ENCODE assay signal across 8 mouse cellular contexts in genomic region chr17:34398711-34399393, GRCm38 (mm10). TPM values are rescaled to one million over a fixed set of nuclear protein-coding genes. Genes with fewer than 3 reads are reported as not detected.
DNase-seq lines count a peak whose midpoint lies in the region; ATAC-seq and TF ChIP-seq lines count a peak whose summit lies in the region.

Gene BC051142, plus strand, starts transcription at chr17:34398820.

- no peak for TF ChIP-seq CTCF in ES-Bruce4 (IDR thresholded peaks at IDR 0.05; ENCODE audit: low read depth, low read length)
- no peak for TF ChIP-seq CTCF in thymus, adult 2 months (IDR thresholded peaks at IDR 0.05; ENCODE audit: borderline replicate concordance, control insufficient read depth, extremely low read depth, insufficient read depth, low read length, poor library complexity)

- H3K9me3 ChIP-seq in ES-Bruce4 (replicated peaks; ENCODE audit: control insufficient read depth, insufficient read depth, low read length, poor library complexity, severe bottlenecking) = 0 out of 2 replicates have a peak, but pooled peaks cover under 1% of the 10 kb centered on the region
- H3K9me3 ChIP-seq in hindbrain, embryonic 10.5 days = no peaks in the 10 kb centered on the region
- no peaks in the 10 kb centered on the region for H3K9me3 ChIP-seq in lung, embryonic 15.5 days

- H3K27ac ChIP-seq in ES-Bruce4 (ENCODE audit: insufficient read depth, low read length) = no peak within 1 kb of the TSS
- H3K27ac ChIP-seq in hindbrain, embryonic 10.5 days = peak within 1 kb of the TSS; percentile 97
- H3K27ac ChIP-seq in lung, embryonic 15.5 days = peak within 1 kb of the TSS; percentile 41; the same call in 1 of the 2 replicates
- H3K27ac ChIP-seq in thymus, adult 2 months (ENCODE audit: control insufficient read depth, insufficient read depth, low read length) = peak within 1 kb of the TSS; percentile 3; the same call in 1 of the 2 replicates

- H3K9ac ChIP-seq in ES-Bruce4 (ENCODE audit: low read depth, poor library complexity, severe bottlenecking) = peak within 1 kb of the TSS; percentile 61
- H3K9ac ChIP-seq in lung, embryonic 15.5 days = peak within 1 kb of the TSS; percentile 51

- peak within 1 kb of the TSS; percentile 89 for H3K4me2 ChIP-seq in lung, embryonic 15.5 days

- TF ChIP-seq POLR2A in ES-Bruce4 (IDR thresholded peaks at IDR 0.05; ENCODE audit: insufficient read depth, low read length) = no peak
- no peak for TF ChIP-seq POLR2A in thymus, adult 2 months (IDR thresholded peaks at IDR 0.05; ENCODE audit: control insufficient read depth, extremely low read depth, insufficient read depth, low read length, poor library complexity)

- ATAC-seq in frontal cortex, adult (ENCODE audit: low TSS enrichment) = peak; percentile 100
- ATAC-seq in lung, embryonic 15.5 days (ENCODE audit: borderline replicate concordance, extremely low read depth, low FRiP score, low TSS enrichment) = peak; percentile 95

- no peaks in the 10 kb centered on the region for H3K27me3 ChIP-seq in ES-Bruce4 (ENCODE audit: control insufficient read depth, insufficient read depth, low read length, poor library complexity, severe bottlenecking)
- no peaks in the 10 kb centered on the region for H3K27me3 ChIP-seq in hindbrain, embryonic 10.5 days (ENCODE audit: insufficient read depth, poor library complexity, severe bottlenecking)
- H3K27me3 ChIP-seq in lung, embryonic 15.5 days = peaks cover 6% of the 10 kb centered on the region; the same call in 1 of the 2 replicates
- no peaks in the 10 kb centered on the region for H3K27me3 ChIP-seq in thymus, adult 2 months (ENCODE audit: control insufficient read depth, insufficient read depth, low read length)

- no peaks in the 10 kb centered on the region for H3K36me3 ChIP-seq in ES-Bruce4 (ENCODE audit: control insufficient read depth, insufficient read depth, low read length, poor library complexity, severe bottlenecking)
- no peaks in the 10 kb centered on the region for H3K36me3 ChIP-seq in hindbrain, embryonic 10.5 days
- no peaks in the 10 kb centered on the region for H3K36me3 ChIP-seq in lung, embryonic 15.5 days
- no peaks in the 10 kb centered on the region for H3K36me3 ChIP-seq in thymus, adult 2 months (ENCODE audit: control insufficient read depth, insufficient read depth, low read length)

- DNase-seq in cerebellum, adult 18-20 months = peak; percentile 87 to 93
- DNase-seq in hindbrain, embryonic 10.5 days (ENCODE audit: low spot score) = peak; percentile 86
- peak; percentile 88 for DNase-seq in layer of hippocampus, adult 9-10 months (ENCODE audit: low spot score)
- peak; percentile 64 for DNase-seq in ovary, adult 18-20 months (ENCODE audit: low spot score)
- peak; percentile 79 for DNase-seq in thymus, adult 2 months

- no peaks in the 10 kb centered on the region for H3K4me1 ChIP-seq in ES-Bruce4 (ENCODE audit: control insufficient read depth, insufficient read depth, low read length)
- peaks cover 15% of the 10 kb centered on the region for H3K4me1 ChIP-seq in hindbrain, embryonic 10.5 days (replicated peaks)
- no peaks in the 10 kb centered on the region for H3K4me1 ChIP-seq in lung, embryonic 15.5 days
- peaks cover 2% of the 10 kb centered on the region; the same call in 1 of the 2 replicates for H3K4me1 ChIP-seq in thymus, adult 2 months (replicated peaks; ENCODE audit: control insufficient read depth, insufficient read depth, low read length)

- 7% methylated on average over 34 of the region's 34 CpGs for WGBS in hindbrain, embryonic 10.5 days
- WGBS in lung, embryonic 15.5 days = 7% methylated on average over 34 of the region's 34 CpGs
- 4% methylated on average over 34 of the region's 34 CpGs for WGBS in thymus, adult 2 months

- no peak for TF ChIP-seq EP300 in ES-Bruce4 (IDR thresholded peaks at IDR 0.05; ENCODE audit: insufficient read depth, low read depth, low read length)

- peak within 1 kb of the TSS; percentile 75 for H3K4me3 ChIP-seq in ES-Bruce4 (ENCODE audit: low read depth, low read length)
- peak within 1 kb of the TSS; percentile 68 for H3K4me3 ChIP-seq in hindbrain, embryonic 10.5 days
- H3K4me3 ChIP-seq in lung, embryonic 15.5 days = peak within 1 kb of the TSS; percentile 54
- peak within 1 kb of the TSS; percentile 51 for H3K4me3 ChIP-seq in thymus, adult 2 months (ENCODE audit: control insufficient read depth, insufficient read depth, low read length)

RNA-seq across cellular contexts. Expression of gene BC051142, which starts in this region (rescaled TPM):
- not detected in 2 replicates for polyA plus RNA-seq in ES-Bruce4 (2011; ENCODE audit: insufficient read depth, insufficient read length, low read depth, missing spikeins)
- polyA plus RNA-seq in hindbrain, embryonic 10.5 days (2016; fragmentation: Nextera tagmentation; extraction: Ambion mirVana) = 1.4 and 2.0 TPM in 2 replicates
- polyA plus RNA-seq in lung, embryonic 15.5 days (2015; fragmentation: Nextera tagmentation; extraction: Ambion mirVana) = 0.37 and 0.89 TPM in 2 replicates
- 1.2 and 1.4 TPM in 2 replicates for polyA plus RNA-seq in thymus, adult 2 months (2012; rRNA removed)

Comparison
In these comparisons a context has a peak if more than half of its experiments do, and no peak if none do; other contexts are left out.
1. Peak in ATAC-seq, H3K4me3 ChIP-seq, H3K27ac ChIP-seq, H3K9ac ChIP-seq and H3K4me2 ChIP-seq in lung, embryonic 15.5 days; RNA of the gene not detected or under 1 TPM.